Mouse (Mus musculus): Measurements from ENCODE around the gene Fam193a. TPM values are rescaled to one million over a fixed set of nuclear protein-coding genes. Genes with fewer than 3 reads are reported as not detected.

Gene Fam193a
- total RNA-seq, 2 experiments from 2014 or later = 27.1 to 48.2 TPM

- ATAC-seq (replicated peaks; ENCODE audit: poor library complexity) = no peak
Observed at GRCm38 (mm10) chr5:34446207-34446606, 76.5 kb downstream of the Fam193a start.

- ATAC-seq (replicated peaks; ENCODE audit: poor library complexity) = no peak
Observed at GRCm38 (mm10) chr5:34458994-34459393, 89.3 kb downstream of the Fam193a start.

- ATAC-seq (replicated peaks; ENCODE audit: poor library complexity) = no peak
Observed at GRCm38 (mm10) chr5:34461294-34461693, 91.6 kb downstream of the Fam193a start.

GRCm38 (mm10) chr5:34461841-34462240 lies 92.1 kb downstream of the Fam193a start:
- ATAC-seq (replicated peaks; ENCODE audit: poor library complexity) = no peak

GRCm38 (mm10) chr5:34466079-34466478 lies 96.3 kb downstream of the Fam193a start:
- ATAC-seq (replicated peaks; ENCODE audit: poor library complexity) = no peak

GRCm38 (mm10) chr5:34466648-34467047 lies 96.9 kb downstream of the Fam193a start:
- no peak for ATAC-seq (replicated peaks; ENCODE audit: poor library complexity)

- ATAC-seq (replicated peaks; ENCODE audit: poor library complexity) = peak; percentile 93
Observed at GRCm38 (mm10) chr5:34468039-34468775, 98.5 kb downstream of the Fam193a start.

- no peak for ATAC-seq (replicated peaks; ENCODE audit: poor library complexity)
Observed at GRCm38 (mm10) chr5:34480926-34481325, 111.2 kb downstream of the Fam193a start.

GRCm38 (mm10) chr5:34485731-34486130 lies 116.0 kb downstream of the Fam193a start:
- ATAC-seq (replicated peaks; ENCODE audit: poor library complexity) = no peak

- no peak for ATAC-seq (replicated peaks; ENCODE audit: poor library complexity)
Observed at GRCm38 (mm10) chr5:34487320-34488090, 117.8 kb downstream of the Fam193a start.

- ATAC-seq (replicated peaks; ENCODE audit: poor library complexity) = no peak
Observed at GRCm38 (mm10) chr5:34488741-34489417, 119.1 kb downstream of the Fam193a start.

- ATAC-seq (replicated peaks; ENCODE audit: poor library complexity) = no peak
Observed at GRCm38 (mm10) chr5:34489418-34489787, 119.7 kb downstream of the Fam193a start.

GRCm38 (mm10) chr5:34496745-34497144 lies 127.0 kb downstream of the Fam193a start:
- ATAC-seq (replicated peaks; ENCODE audit: poor library complexity) = no peak

- ATAC-seq (replicated peaks; ENCODE audit: poor library complexity) = no peak
Observed at GRCm38 (mm10) chr5:34500886-34501285, 131.2 kb downstream of the Fam193a start.

GRCm38 (mm10) chr5:34501588-34501987 lies 131.9 kb downstream of the Fam193a start:
- ATAC-seq (replicated peaks; ENCODE audit: poor library complexity) = no peak

GRCm38 (mm10) chr5:34502411-34502810 lies 132.7 kb downstream of the Fam193a start:
- no peak for ATAC-seq (replicated peaks; ENCODE audit: poor library complexity)

- ATAC-seq (replicated peaks; ENCODE audit: poor library complexity) = peak; percentile 76
Observed at GRCm38 (mm10) chr5:34502821-34503220, 133.1 kb downstream of the Fam193a start.

GRCm38 (mm10) chr5:34512486-34512885 lies 142.8 kb downstream of the Fam193a start:
- no peak for ATAC-seq (replicated peaks; ENCODE audit: poor library complexity)

GRCm38 (mm10) chr5:34513466-34514217 lies 143.9 kb downstream of the Fam193a start, which contains the start of gene Tnip2:
Gene Tnip2 (minus strand): TSS chr5:34513991.
- peak; percentile 93 for ATAC-seq (replicated peaks; ENCODE audit: poor library complexity)

GRCm38 (mm10) chr5:34514218-34514566 lies 144.5 kb downstream of the Fam193a start:
- ATAC-seq (replicated peaks; ENCODE audit: poor library complexity) = peak; percentile 43

GRCm38 (mm10) chr5:34515096-34515495 lies 145.4 kb downstream of the Fam193a start:
- ATAC-seq (replicated peaks; ENCODE audit: poor library complexity) = no peak

All from megakaryocyte progenitor cell, adult 5-6 weeks (primary cell).